Mouse (Mus musculus) forebrain, embryonic 11.5 days (tissue): ENCODE data around the gene Olfr943. TPM values are rescaled to one million over a fixed set of nuclear protein-coding genes. Genes with fewer than 3 reads are reported as not detected.

ENCODE experiments used
- ATAC-seq: fragments of 200-750 bp; cut with Nextera tagmentation; replicated peaks from 2 replicates; pipeline ENCODE4 v1.8.0; 2017; ENCODE audit warnings: moderate TSS enrichment; ENCODE audit not compliant: low FRiP score
- DNase-seq: peaks from one replicate; pipeline ENCODE4 v3.0.0-alpha.2; 2017; ENCODE audit warnings: low spot score
- H3K27ac ChIP-seq: fragments of 300-500 bp; sonication (generic); 2 replicates; pipeline ENCODE4 v1.5.1; 2014; ENCODE audit warnings: low read depth, low read length
- H3K27me3 ChIP-seq: fragments of 300-500 bp; sonication (generic); 2 replicates; pipeline ENCODE4 v1.6.1; 2014; ENCODE audit warnings: mild to moderate bottlenecking, low read length, mixed read lengths; ENCODE audit not compliant: control insufficient read depth, insufficient read depth
- H3K36me3 ChIP-seq: fragments of 300-500 bp; sonication (generic); 2 replicates; pipeline ENCODE4 v1.6.1; 2014; ENCODE audit warnings: mild to moderate bottlenecking, low read length, moderate library complexity, mixed read lengths; ENCODE audit not compliant: control insufficient read depth, insufficient read depth
- H3K4me1 ChIP-seq: fragments of 300-500 bp; sonication (generic); replicated peaks from 2 replicates; pipeline ENCODE4 v1.6.1; 2014; ENCODE audit warnings: low read length, mixed read lengths; ENCODE audit not compliant: control insufficient read depth, insufficient read depth
- H3K4me2 ChIP-seq: fragments of 300-500 bp; sonication (generic); 2 replicates; pipeline ENCODE4 v1.6.1; 2014; ENCODE audit warnings: low read depth, mild to moderate bottlenecking, low read length, moderate library complexity, mixed read lengths; ENCODE audit not compliant: severe bottlenecking
- H3K4me3 ChIP-seq: fragments of 300-500 bp; sonication (generic); 2 replicates; pipeline ENCODE4 v1.5.1; 2014; ENCODE audit warnings: low read depth, low read length
- H3K9ac ChIP-seq: fragments of 300-500 bp; sonication (generic); 2 replicates; pipeline ENCODE4 v1.6.1; 2014; ENCODE audit warnings: low read length
- H3K9me3 ChIP-seq: fragments of 300-500 bp; sonication (generic); 2 replicates; pipeline ENCODE4 v1.6.1; 2016; ENCODE audit warnings: low read length, mixed read lengths; ENCODE audit not compliant: control insufficient read depth
- WGBS: fragments of 180-500 bp; shearing (Covaris S2); extraction: QIAGEN DNeasy Blood & Tissue Kit; methylation state at CpG from one replicate; pipeline ENCODE4 v1.1.7; 2014; 5-methylcytosine and 5-hydroxymethylcytosine counted together
- polyA plus RNA-seq: library from polyadenylated mRNA; unstranded; fragments of >200 nt; fragmentation: Nextera tagmentation; extraction: Ambion mirVana; gene quantifications from 2 replicates; pipeline ENCODE4 v1.2.1, GENCODE M21; 2014

Olfr943 gene
- not detected in 2 replicates for polyA plus RNA-seq

DNA sequence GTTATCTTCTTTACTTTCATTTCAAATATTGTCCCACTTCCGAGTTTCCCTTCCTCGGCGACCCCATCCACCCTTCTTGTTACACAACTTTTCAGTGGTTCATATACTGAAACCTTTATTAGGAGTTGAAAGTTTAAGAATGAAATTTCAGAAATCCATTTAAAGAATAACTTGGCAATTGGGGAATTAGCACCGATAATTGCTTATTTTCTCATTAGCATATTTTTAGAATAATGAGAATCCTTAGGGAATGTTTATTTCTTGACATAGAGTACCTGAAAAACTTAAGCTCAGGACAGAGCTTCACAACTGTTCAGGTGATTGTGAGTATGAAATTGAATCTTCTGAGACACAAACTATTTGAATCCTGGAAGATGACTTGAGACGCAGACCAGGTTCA lies at the start of gene Olfr943:
Gene Olfr943 (plus strand): TSS at position 301 of the 400 bp plus-strand sequence.
- no peaks in the 10 kb centered on the region for H3K36me3 ChIP-seq
- H3K27me3 ChIP-seq: no peaks in the 10 kb centered on the region
- H3K27ac ChIP-seq: no peak within 1 kb of the TSS
- H3K9ac ChIP-seq: no peak within 1 kb of the TSS
- H3K9me3 ChIP-seq: no peaks in the 10 kb centered on the region
- no peak for ATAC-seq
- WGBS: 92% methylated on average over 5 of the region's 5 CpGs
- no peak for DNase-seq
- no peaks in the 10 kb centered on the region for H3K4me1 ChIP-seq
- H3K4me3 ChIP-seq: no peak within 1 kb of the TSS
- H3K4me2 ChIP-seq: no peak within 1 kb of the TSS

DNA sequence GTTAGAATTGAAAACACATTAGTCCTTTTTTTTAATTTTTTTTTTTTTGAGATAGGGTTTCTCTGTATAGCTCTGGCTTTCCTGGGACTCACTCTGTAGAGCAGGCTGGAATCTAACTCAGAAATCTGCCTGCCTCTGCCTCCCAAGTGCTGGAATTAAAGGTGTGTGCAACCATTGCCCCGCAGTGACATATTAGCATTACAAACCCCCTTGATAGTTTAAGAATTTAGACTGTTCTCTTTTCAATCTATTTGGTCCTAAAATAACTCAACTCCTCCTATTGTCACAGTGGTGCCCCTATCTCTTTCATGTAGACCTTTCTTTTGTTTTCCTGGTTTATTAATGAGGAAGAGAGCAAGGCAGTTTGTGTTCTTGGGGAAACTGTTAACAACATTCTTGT lies 38.8 kb upstream of the Olfr943 start:
- no peaks in the 10 kb centered on the region for H3K4me1 ChIP-seq
- no peak for ATAC-seq
- no peaks in the 10 kb centered on the region for H3K36me3 ChIP-seq
- WGBS: 76% methylated on average over 1 of the region's 1 CpGs
- DNase-seq: no peak
- no peak overlapping the region for H3K4me2 ChIP-seq
- no peaks in the 10 kb centered on the region for H3K27me3 ChIP-seq
- no peaks in the 10 kb centered on the region for H3K9me3 ChIP-seq
- no peak overlapping the region for H3K4me3 ChIP-seq
- H3K27ac ChIP-seq: no peak overlapping the region
- no peak overlapping the region for H3K9ac ChIP-seq

DNA sequence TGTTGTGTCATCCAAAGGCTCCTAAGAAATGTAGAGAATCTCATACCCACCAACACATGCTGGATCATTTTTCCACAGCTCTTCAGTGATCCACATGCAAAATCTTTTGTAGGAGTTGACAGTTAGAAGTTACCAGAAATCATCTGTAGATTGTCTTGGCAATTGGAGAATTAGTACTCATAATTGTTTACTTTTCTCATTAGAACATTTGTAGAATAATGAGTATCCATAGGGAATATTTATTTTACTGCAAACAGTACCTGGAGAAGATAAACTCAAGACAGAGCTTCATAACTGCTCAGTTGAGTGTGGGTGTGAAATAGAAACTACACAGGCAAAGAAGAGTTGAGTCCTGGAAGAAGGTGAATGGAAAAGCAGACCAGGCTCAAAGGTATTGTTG lies 38.3 kb upstream of the Olfr943 start, which contains the start of gene Olfr27:
Gene Olfr27 (plus strand): TSS at position 301 of the 400 bp plus-strand sequence.
- DNase-seq: no peak
- H3K4me3 ChIP-seq: no peak within 1 kb of the TSS
- H3K36me3 ChIP-seq: no peaks in the 10 kb centered on the region
- ATAC-seq: no peak
- H3K27ac ChIP-seq: no peak within 1 kb of the TSS
- H3K27me3 ChIP-seq: no peaks in the 10 kb centered on the region
- H3K4me2 ChIP-seq: no peak within 1 kb of the TSS
- no peaks in the 10 kb centered on the region for H3K4me1 ChIP-seq
- H3K9ac ChIP-seq: no peak within 1 kb of the TSS
- no peaks in the 10 kb centered on the region for H3K9me3 ChIP-seq

DNA sequence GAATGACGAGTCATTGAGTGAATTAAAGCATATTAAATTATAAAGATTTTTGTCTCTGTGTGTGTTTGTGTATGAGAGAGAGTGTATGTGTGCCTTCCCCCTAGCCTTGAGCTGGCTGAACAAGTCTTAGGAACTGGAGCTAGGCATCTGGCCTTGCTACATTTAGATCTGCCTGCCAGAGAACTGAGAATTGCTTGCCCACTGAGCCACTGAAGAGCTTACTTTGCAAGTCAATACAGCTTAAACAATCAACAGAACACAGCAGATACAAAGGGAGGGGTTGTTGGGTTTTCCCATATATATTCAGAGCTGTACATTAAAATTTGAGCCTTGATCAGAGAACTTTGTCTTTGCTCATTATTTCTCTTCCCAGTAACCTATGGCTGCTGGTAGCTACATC lies 13.7 kb upstream of the Olfr943 start:
- Histone ChIP-seq H3K36me3 (no peaks in the 10 kb centered on the region), H3K4me1 (no peaks in the 10 kb centered on the region), H3K4me2 (no peak overlapping the region), H3K9ac (no peak overlapping the region), H3K27ac (no peak overlapping the region), H3K4me3 (no peak overlapping the region), H3K9me3 (no peaks in the 10 kb centered on the region), H3K27me3 (no peaks in the 10 kb centered on the region)
- ATAC-seq (no peak), DNase-seq (no peak)
- WGBS: 71% methylated on average over 1 of the region's 1 CpGs

DNA sequence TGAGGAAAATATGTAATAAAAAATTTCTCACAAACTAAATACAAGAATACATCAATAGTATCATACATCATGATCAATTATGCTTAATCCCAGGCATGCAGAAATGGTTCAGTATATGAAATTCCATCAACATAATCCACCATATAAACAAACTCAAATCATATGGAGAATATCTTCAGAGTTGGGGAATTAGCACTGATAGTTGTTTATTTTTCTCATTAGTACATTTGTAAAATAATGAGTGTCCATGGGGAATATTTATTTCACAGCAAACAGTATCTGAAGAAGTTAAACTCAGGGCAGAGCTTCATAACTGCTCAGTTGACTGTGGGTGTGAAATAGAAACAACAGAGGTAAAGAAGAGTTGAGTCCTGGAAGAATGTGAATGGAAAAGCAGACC lies 35.5 kb downstream of the Olfr943 start, which contains the start of gene Olfr944:
Gene Olfr944 (plus strand): TSS at position 301 of the 400 bp plus-strand sequence.
- no peak within 1 kb of the TSS for H3K4me3 ChIP-seq
- no peaks in the 10 kb centered on the region for H3K9me3 ChIP-seq
- H3K4me1 ChIP-seq: no peaks in the 10 kb centered on the region
- H3K4me2 ChIP-seq: no peak within 1 kb of the TSS
- no peaks in the 10 kb centered on the region for H3K36me3 ChIP-seq
- H3K27me3 ChIP-seq: no peaks in the 10 kb centered on the region
- DNase-seq: no peak
- no peak for ATAC-seq
- H3K27ac ChIP-seq: no peak within 1 kb of the TSS
- no peak within 1 kb of the TSS for H3K9ac ChIP-seq

Other genes with a start within 250 kb of the Olfr943 start
- gene Olfr930, start 236.5 kb upstream of the Olfr943 start, polyA plus RNA-seq: not detected in 2 replicates
- gene Olfr933, start 194.0 kb upstream of the Olfr943 start, polyA plus RNA-seq: not detected in 2 replicates
- gene Olfr934, start 178.0 kb upstream of the Olfr943 start, polyA plus RNA-seq: not detected in 2 replicates
- not detected in 2 replicates for gene Olfr935, start 166.6 kb upstream of the Olfr943 start, polyA plus RNA-seq
- not detected in 2 replicates for gene Olfr146, start 142.9 kb upstream of the Olfr943 start, polyA plus RNA-seq
- not detected in 2 replicates for gene Olfr937, start 101.4 kb upstream of the Olfr943 start, polyA plus RNA-seq
- gene Olfr938, start 87.4 kb upstream of the Olfr943 start, polyA plus RNA-seq: not detected in 2 replicates
- not detected in 2 replicates for gene Olfr27, start 38.2 kb upstream of the Olfr943 start, polyA plus RNA-seq
- not detected in 2 replicates for gene Olfr944, start 35.6 kb downstream of the Olfr943 start, polyA plus RNA-seq
- not detected in 2 replicates for gene Olfr1537, start 83.7 kb downstream of the Olfr943 start, polyA plus RNA-seq
- gene Olfr945, start 110.5 kb downstream of the Olfr943 start, polyA plus RNA-seq: not detected in 2 replicates
- gene Olfr948, start 159.7 kb downstream of the Olfr943 start, polyA plus RNA-seq: not detected in 2 replicates
- gene Olfr951, start 221.1 kb downstream of the Olfr943 start, polyA plus RNA-seq: not detected in 2 replicates